Mouse (Mus musculus): ENCODE measurements around the gene B3galt4. TPM values are rescaled to one million over a fixed set of nuclear protein-coding genes. Genes with fewer than 3 reads are reported as not detected.

The B3galt4 gene
- polyA plus RNA-seq, 1 experiment from 2014 or later: 2.3 TPM

- DNase-seq: peak; percentile 98
- Histone ChIP-seq H3K4me2 (peak within 1 kb of the TSS; percentile 72), H3K27me3 (ENCODE audit: insufficient read depth, low read length) (no peaks in the 10 kb centered on the region), H3K9me3 (ENCODE audit: low read depth, low read length) (no peaks in the 10 kb centered on the region), H3K9ac (peak within 1 kb of the TSS; percentile 62), H3K27ac (ENCODE audit: low read depth) (peak within 1 kb of the TSS; percentile 85), H3K4me1 (ENCODE audit: insufficient read depth) (peaks cover 5% of the 10 kb centered on the region), H3K36me3 (ENCODE audit: insufficient read depth) (peaks cover 59% of the 10 kb centered on the region), H3K4me3 (ENCODE audit: low read depth, low read length) (peak within 1 kb of the TSS; percentile 56)
- ATAC-seq (ENCODE audit: insufficient read depth): peak; percentile 91
- TF ChIP-seq CTCF (IDR thresholded peaks at IDR 0.05; ENCODE audit: low read depth): no peak
- WGBS: under 1% methylated on average over 34 of the region's 34 CpGs
Observed at GRCm38 (mm10) chr17:33915671-33916250, 35.5 kb downstream of the B3galt4 start, which contains the start of the genes Tapbp and Zbtb22. TSS of gene Tapbp (plus strand) at chr17:33915899. TSS of gene Zbtb22 (plus strand) at chr17:33915904.

DNA sequence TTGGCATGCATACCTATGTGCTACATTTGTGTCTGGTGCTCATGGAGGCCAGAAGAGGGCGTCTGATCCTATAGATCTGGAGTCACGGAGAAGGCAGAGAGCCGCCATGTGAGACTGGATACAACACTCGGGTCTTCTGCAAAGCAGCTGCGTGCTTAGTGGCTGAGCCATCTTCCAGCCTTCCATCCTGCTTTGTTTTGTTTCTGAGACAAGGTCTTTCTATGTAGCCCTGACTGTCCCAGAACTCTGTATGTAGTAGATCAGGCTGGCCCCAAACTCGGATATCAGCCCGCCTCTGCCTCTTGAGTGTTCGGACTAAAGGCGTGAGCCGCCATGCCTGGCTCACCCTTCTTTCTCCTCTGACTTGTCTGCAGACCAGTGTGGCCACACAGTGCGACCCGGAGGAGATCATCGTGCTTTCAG lies 36.3 kb downstream of the B3galt4 start:
- H3K9ac ChIP-seq: peak overlapping the region; percentile 4; the same call in 1 of the 2 replicates

GRCm38 (mm10) chr17:33913905-33914304 lies 37.4 kb downstream of the B3galt4 start:
- Histone ChIP-seq H3K4me3 (ENCODE audit: low read depth, low read length) (no peak overlapping the region), H3K9me3 (ENCODE audit: low read depth, low read length) (no peaks in the 10 kb centered on the region), H3K4me1 (ENCODE audit: insufficient read depth) (peaks cover 2% of the 10 kb centered on the region), H3K9ac (no peak overlapping the region), H3K27me3 (ENCODE audit: insufficient read depth, low read length) (no peaks in the 10 kb centered on the region), H3K36me3 (ENCODE audit: insufficient read depth) (peaks cover 61% of the 10 kb centered on the region), H3K4me2 (no peak overlapping the region), H3K27ac (ENCODE audit: low read depth) (no peak overlapping the region)
- DNase-seq (no peak), ATAC-seq (ENCODE audit: insufficient read depth) (no peak)
- no peak for TF ChIP-seq CTCF (IDR thresholded peaks at IDR 0.05; ENCODE audit: low read depth)
- WGBS: 94% methylated on average over 8 of the region's 8 CpGs

More for the DNA sequence above, 36.3 kb downstream of the B3galt4 start:
- WGBS: 68% methylated on average over 13 of the region's 13 CpGs
- no peak overlapping the region for H3K27ac ChIP-seq (ENCODE audit: low read depth)
- peak overlapping the region; percentile 72 for H3K4me2 ChIP-seq
- no peaks in the 10 kb centered on the region for H3K9me3 ChIP-seq (ENCODE audit: low read depth, low read length)
- H3K36me3 ChIP-seq (ENCODE audit: insufficient read depth): peaks cover 61% of the 10 kb centered on the region
- peaks cover 5% of the 10 kb centered on the region for H3K4me1 ChIP-seq (ENCODE audit: insufficient read depth)
- H3K4me3 ChIP-seq (ENCODE audit: low read depth, low read length): peak overlapping the region; percentile 56; the same call in 1 of the 2 replicates
- DNase-seq (no peak), ATAC-seq (ENCODE audit: insufficient read depth) (no peak)
- no peaks in the 10 kb centered on the region for H3K27me3 ChIP-seq (ENCODE audit: insufficient read depth, low read length)
- no peak; the same call in 1 of the 2 replicates for TF ChIP-seq CTCF (IDR thresholded peaks at IDR 0.05; ENCODE audit: low read depth)

- Histone ChIP-seq H3K36me3 (ENCODE audit: insufficient read depth) (peaks cover 60% of the 10 kb centered on the region), H3K4me2 (no peak overlapping the region), H3K9ac (no peak overlapping the region), H3K4me1 (ENCODE audit: insufficient read depth) (no peaks in the 10 kb centered on the region; the same call in 1 of the 2 replicates), H3K27me3 (ENCODE audit: insufficient read depth, low read length) (no peaks in the 10 kb centered on the region), H3K27ac (ENCODE audit: low read depth) (no peak overlapping the region), H3K4me3 (ENCODE audit: low read depth, low read length) (no peak overlapping the region), H3K9me3 (ENCODE audit: low read depth, low read length) (no peaks in the 10 kb centered on the region)
- no peak for TF ChIP-seq CTCF (IDR thresholded peaks at IDR 0.05; ENCODE audit: low read depth)
- WGBS: 91% methylated on average over 10 of the region's 10 CpGs
- DNase-seq (no peak), ATAC-seq (ENCODE audit: insufficient read depth) (no peak)
Observed at GRCm38 (mm10) chr17:33913264-33913663, 38.0 kb downstream of the B3galt4 start.

- DNase-seq: no peak
Observed at GRCm38 (mm10) chr17:33911813-33912414, 39.4 kb downstream of the B3galt4 start.

DNA sequence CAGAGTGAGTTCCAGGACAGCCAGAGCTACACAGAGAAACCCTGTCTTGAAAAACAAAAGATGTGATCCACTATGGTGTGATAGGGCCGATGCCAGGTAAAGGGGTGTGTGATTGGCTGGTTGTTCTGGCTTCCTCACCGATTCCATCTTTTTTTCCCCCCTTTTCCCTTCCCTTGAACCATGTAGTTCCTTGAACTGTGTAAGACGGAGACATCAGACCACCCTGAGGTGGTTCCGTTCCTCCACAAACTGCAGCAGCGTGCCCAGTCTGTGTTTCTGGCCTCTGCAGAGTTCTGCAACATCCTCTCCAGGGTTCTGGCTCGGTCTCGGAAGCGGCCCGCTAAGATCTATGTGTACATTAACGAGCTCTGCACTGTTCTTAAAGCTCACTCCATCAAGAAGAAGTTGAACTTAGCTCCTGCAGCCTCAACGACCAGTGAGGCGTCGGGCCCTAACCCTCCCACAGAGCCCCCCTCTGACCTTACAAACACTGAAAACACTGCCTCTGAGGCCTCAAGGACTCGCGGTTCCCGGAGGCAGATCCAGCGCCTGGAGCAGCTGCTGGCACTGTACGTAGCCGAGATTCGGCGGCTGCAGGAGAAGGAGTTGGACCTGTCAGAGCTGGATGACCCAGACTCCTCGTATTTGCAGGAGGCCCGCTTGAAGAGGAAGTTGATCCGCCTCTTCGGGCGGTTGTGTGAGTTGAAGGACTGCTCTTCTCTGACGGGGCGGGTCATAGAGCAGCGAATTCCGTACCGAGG lies 40.1 kb downstream of the B3galt4 start:
- Histone ChIP-seq H3K36me3 (ENCODE audit: insufficient read depth) (peaks cover 45% of the 10 kb centered on the region), H3K4me1 (ENCODE audit: insufficient read depth) (no peaks in the 10 kb centered on the region; the same call in 1 of the 2 replicates), H3K9me3 (ENCODE audit: low read depth, low read length) (no peaks in the 10 kb centered on the region), H3K27ac (ENCODE audit: low read depth) (no peak overlapping the region), H3K9ac (no peak overlapping the region), H3K4me2 (no peak overlapping the region), H3K4me3 (ENCODE audit: low read depth, low read length) (no peak overlapping the region), H3K27me3 (ENCODE audit: insufficient read depth, low read length) (no peaks in the 10 kb centered on the region)
- 83% methylated on average over 31 of the region's 31 CpGs for WGBS
- DNase-seq (no peak), ATAC-seq (ENCODE audit: insufficient read depth) (no peak)
- no peak for TF ChIP-seq CTCF (IDR thresholded peaks at IDR 0.05; ENCODE audit: low read depth)

More at GRCm38 (mm10) chr17:33911813-33912414, 39.4 kb downstream of the B3galt4 start:
- 86% methylated on average over 28 of the region's 28 CpGs for WGBS
- Histone ChIP-seq H3K9me3 (ENCODE audit: low read depth, low read length) (no peaks in the 10 kb centered on the region), H3K27me3 (ENCODE audit: insufficient read depth, low read length) (no peaks in the 10 kb centered on the region), H3K36me3 (ENCODE audit: insufficient read depth) (peaks cover 46% of the 10 kb centered on the region), H3K4me2 (no peak overlapping the region), H3K4me3 (ENCODE audit: low read depth, low read length) (no peak overlapping the region), H3K9ac (no peak overlapping the region), H3K4me1 (ENCODE audit: insufficient read depth) (no peaks in the 10 kb centered on the region; the same call in 1 of the 2 replicates), H3K27ac (ENCODE audit: low read depth) (no peak overlapping the region)
- no peak for ATAC-seq (ENCODE audit: insufficient read depth)
- no peak for TF ChIP-seq CTCF (IDR thresholded peaks at IDR 0.05; ENCODE audit: low read depth)

Measured in lung, embryonic 14.5 days (tissue).